Mouse (Mus musculus): Measurements from ENCODE around the gene Cckbr.
"Not testable (repeated sequence)": the region's sequence is repeated elsewhere in the genome, so short reads cannot be mapped to it uniquely, and the experiment has no call there.

Cckbr gene

DNA sequence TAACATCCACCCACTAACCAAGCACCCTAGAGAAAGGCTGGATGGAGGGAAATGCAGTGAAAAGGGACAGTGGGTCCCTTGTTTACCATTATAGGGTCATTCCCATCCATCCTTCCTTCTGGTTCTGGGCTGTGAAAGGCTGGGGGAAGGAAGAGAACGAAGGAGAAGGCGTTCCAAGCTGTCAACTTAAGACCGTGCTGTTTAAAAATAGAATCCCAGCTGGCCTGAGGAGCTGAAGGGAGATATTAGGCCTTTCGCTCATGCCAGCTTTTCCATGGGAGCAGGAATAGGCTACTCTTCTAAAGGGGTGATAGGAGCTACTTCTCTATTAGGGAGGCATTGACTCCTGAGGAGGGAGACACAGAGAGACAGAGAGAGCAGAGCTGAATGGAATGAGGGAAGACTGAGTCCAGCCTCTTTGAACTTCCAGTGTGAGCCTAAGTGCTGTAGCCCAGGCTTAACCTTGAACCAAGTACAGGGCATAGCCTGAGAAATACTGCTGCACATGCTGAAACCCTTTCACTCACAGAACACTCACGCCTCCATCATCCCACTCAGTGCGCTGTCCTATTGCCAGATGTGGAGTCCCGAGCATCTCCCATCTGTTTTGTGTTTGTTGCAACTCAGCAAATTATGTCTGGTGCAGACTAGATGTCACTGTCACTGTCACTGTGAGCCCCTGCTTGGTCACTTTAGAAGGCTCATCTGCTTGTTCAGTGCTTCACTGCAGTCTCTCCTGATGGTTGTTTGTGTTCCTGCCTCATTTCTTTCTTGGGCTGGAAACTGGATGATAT, 12.6 kb downstream of the Cckbr start:
- DNase-seq (ENCODE audit: inconsistent age in 2 of 2, low spot score in 1 of 2), result no peak

DNA sequence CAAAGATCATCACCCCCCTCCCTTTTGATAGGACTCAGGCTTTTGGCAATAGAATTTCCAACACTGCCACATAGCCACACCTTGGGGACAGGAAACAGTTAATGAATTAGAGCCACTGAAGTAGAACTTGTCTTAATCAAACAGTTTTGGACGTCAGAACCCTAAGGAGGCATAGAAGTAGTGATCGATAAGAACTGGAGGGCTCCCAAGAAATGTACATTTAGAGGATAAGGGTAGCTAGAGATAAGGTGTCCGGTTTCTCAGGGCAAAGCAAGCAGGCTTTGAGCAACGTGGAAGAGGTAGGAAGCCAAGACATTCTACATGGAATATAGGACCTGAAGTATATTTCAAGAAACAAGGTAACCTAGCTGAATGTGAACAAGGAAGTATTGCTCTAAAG, 15.9 kb downstream of the Cckbr start:
- no peak for DNase-seq (ENCODE audit: inconsistent age in 2 of 2, low spot score in 1 of 2)

DNA sequence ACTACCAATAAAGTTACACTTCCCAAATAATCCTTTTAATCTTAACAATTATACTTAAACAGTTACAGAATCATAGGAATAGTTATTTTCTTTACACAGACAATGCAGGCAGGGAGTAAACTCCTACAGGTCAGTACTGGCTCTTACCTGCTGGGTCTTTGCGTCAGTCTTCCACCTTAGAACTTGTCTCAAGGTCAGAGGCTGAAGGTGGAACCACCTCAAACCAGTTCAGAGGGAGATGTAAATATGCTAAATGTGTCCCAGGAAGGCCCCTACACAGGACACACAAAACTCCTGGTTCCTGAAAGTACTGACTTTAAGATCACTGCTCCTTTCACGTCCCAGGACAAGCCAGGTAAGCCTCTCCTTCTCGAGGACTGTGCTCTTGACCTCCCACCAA, 19.5 kb downstream of the Cckbr start:
- no peak for DNase-seq (ENCODE audit: inconsistent age in 2 of 2, low spot score in 1 of 2)

DNA sequence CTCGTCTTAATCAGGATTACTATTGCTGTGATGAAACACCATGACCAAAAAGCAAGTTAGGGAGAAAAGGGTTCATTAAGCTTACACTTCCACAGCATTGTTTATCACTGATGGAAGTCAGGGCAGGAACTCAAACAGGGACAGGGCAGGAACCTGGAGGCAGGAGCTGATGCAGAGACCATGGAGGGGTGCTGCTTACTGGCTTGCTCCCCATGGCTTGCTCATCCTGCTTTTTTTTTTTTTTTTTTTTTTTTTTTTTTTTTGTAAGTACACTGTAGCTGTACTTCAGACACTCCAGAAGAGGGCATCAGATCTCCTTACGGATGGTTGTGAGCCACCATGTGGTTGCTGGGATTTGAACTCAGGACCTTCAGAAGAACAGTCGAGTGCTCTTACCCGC, 27.8 kb downstream of the Cckbr start:
- not testable (repeated sequence) for DNase-seq (ENCODE audit: inconsistent age in 2 of 2, low spot score in 1 of 2)

DNA sequence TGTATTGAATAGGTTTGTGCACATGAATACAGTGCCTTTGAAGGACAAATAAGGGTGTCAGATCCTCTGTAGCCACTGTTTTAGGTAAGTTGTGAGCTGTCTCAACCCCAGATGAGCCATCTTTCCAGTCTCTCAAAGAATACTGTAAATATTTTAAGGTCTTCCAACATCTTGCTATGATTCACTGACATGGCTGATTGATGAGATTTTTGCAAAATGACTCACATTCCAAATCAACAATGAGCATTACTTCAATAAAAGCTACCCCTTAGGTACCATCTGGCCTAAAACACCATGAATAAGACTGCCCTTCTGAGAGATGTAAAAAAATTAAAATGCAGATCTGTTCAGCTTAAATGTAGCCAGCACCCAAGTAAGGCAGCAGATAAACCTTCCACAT, 33.0 kb downstream of the Cckbr start:
- DNase-seq (ENCODE audit: inconsistent age in 2 of 2, low spot score in 1 of 2), result peak in 1 of 2 experiments; percentile 52

DNA sequence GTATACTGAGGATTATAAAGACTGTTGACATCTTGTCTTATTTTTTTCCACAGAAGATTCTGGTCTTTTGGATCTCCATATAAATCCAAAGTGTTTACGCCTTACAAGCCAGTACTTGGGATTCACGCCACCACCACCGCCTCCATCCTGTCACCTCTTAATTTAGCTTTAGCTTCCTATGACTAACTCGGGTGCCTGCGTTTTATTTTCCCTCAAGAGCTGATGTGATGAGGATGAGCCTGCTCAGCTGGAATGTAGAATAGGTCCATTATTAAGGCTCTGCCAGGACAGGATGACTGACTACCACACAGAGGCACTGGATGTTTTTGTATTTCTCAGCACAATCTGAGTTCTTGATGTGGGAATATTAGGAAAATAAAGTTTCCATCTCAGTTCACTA, 40.0 kb downstream of the Cckbr start:
- DNase-seq (ENCODE audit: inconsistent age in 2 of 2, low spot score in 1 of 2), result not testable (repeated sequence)

DNA sequence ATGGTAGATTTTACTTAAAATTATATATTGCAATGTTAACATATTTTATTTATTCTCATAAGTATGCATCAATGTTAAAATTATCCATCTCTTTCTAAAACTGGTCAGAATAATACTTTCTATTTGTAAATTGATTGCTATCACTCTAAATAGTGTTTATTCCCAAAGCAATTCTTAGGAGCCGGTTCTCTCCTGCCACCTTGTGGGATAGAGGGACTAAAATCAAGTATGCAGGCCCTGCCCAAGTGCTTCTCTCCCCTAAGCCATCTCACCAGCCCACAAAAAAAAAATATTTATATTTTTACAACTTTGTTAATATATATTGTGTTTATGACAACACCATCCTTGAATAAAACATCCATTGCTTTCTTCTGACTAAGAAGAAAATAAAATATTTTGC, 47.1 kb downstream of the Cckbr start:
- DNase-seq (ENCODE audit: inconsistent age in 2 of 2, low spot score in 1 of 2), result peak in 1 of 2 experiments; percentile 18

DNA sequence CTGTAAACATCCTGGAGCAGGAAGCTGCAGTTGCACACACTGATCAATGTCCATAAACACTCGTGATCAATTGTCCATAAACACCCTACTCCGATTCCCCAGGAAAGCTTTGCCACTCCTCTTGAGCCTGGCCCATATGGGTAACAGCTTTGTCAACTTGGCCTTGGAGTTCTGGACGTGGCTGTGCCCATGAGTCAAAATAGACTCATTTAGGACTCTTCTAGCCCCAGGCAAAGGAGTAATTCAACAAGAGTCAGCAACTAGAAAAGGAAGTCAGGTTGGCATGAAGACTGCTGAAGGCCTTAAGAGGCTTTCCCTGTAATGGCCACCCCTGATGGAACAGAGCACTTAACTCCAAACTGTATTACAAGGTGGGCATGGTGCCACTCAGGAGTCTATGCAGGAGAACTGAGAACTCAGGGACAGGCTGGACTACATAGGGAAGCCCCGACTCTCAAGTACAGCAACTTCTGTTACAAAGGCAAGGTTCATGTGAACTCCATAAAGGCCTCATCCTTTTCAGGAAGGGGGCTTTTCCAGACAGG, 49.3 kb downstream of the Cckbr start:
- DNase-seq (ENCODE audit: inconsistent age in 2 of 2, low spot score in 1 of 2), result peak in 1 of 2 experiments; percentile 75

DNA sequence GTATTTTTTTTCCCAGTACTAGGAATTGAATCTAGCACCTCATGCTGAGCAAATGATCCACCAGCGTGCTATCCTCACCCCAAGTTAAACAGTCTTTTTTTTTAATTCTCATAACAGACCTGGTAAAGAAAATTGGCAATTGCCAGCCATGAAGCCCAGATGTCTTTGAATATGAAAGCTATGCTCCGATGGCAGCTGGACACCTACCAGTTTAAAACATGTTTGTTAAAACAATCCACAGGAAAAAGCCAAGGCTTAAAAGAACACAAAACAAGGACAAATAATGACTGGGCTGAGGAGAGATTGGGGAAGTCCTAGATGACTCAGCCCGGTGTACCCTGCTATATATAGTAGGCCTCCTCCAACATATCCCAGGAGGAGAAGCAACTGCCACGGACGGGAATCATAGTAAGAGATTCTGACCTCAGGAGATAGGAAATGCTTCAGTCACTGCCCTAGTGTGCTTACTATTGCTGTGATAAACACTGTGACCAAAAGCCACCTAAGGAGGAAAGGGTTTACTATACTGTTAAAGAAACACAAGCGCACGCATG, 49.9 kb downstream of the Cckbr start:
- DNase-seq (ENCODE audit: inconsistent age in 2 of 2, low spot score in 1 of 2), result peak in 1 of 2 experiments; percentile 79

DNA sequence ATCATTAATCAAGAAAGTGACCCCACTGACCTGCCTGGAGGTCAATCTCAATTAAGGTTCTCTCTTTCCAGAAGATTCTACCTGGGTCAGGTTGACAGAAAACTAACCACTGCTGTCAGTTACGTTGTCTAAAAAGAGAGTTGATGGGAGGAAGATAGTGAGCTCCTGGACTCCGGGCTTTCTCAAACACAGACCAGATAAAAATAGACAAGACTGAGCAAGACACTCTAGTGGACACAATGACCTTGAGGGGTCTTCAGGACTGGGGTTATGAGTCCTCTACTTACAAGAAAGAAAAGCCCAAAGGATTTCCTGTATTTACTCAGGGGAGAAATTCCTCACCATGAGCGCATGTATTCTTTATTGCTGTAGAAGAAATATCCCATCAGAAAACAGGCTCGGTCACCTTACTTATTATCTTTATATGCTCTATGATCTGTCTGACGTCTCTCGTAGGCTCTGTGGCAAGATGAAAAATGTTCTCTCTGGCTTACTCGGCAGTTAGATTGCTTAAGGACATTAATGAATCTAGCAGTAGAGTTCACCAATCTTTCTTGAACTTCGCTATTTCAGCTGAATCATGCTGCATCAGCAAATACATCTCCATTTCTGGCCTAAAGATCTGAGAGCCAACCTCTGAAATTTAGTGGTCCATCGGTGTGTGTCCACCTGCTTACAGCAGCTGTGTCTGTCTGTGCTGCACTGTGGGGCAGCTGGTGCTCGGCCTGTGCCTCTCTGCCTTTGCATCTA, 51.3 kb downstream of the Cckbr start:
- DNase-seq (ENCODE audit: inconsistent age in 2 of 2, low spot score in 1 of 2), result peak in 1 of 2 experiments; percentile 64

DNA sequence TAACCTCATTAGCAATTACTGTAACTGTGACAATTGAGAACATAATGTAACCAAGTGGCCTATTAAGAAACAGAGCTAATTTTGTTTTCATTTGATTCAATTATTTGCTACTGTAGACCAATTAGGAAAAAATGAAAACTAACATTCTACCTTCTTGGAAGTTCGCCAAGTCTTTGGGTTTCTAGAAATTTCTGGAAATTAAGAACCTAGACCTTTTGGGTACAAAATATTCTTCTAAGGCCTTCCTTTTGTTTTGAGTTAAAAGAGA, 51.8 kb downstream of the Cckbr start:
- no peak for DNase-seq (ENCODE audit: inconsistent age in 2 of 2, low spot score in 1 of 2)

DNA sequence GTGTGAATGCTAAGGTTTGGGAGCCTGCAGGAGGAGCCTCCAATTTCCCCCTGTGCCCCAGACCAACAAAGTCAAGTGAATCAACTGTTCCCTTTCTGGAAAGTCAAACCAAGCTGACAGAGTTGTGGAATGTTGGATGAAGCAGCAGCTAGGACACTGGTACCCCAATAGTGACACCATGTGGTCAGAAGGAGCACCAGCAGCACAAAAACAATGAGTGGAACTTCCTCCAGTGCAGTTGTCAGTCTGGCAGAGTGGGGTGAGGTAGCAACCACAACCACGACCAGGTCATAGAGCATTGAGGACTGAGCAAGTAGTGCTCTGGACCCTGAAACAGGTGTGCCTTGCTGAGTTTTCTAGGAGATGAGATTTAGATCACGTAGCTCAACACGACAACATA, 52.3 kb downstream of the Cckbr start:
- peak in 1 of 2 experiments; percentile 88 for DNase-seq (ENCODE audit: inconsistent age in 2 of 2, low spot score in 1 of 2)

DNA sequence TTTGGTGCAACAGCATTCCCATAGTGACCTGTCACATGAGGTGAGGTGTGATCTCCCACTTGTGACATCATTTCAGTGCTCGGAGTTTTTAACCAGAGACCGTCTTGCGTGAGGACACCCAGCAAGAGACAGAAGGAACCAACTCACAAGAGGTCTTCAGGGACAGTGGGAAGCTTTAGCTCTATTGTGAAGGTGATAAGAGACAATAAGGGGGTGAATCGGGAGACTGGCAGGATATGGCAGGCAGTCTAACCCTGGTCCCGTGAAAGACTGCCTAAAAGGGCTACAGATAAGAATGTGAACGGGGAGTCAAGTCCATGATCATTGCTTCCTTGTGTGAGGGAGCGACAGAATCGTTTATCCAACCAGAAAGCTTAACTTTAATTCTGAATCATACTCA, 52.8 kb downstream of the Cckbr start:
- no peak for DNase-seq (ENCODE audit: inconsistent age in 2 of 2, low spot score in 1 of 2)

DNA sequence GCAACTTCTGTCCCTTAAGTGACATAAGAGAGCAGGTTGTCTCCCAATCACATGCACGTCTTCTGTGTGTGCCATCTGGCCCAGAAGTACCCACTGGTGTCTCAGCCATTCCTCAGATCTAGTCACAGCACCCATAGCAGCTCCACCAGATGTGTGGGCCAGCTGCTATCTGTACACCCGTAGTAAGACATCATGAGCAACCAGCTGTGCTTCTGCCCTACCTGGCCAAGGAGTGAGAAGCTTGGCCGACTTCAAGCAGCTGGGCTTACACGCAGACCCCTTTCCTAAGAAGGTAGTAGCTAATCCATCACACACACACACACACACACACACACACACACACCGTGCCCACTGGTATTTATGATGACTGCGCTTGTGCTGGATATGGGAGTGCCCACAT, 53.7 kb downstream of the Cckbr start:
- DNase-seq (ENCODE audit: inconsistent age in 2 of 2, low spot score in 1 of 2), result no peak

DNA sequence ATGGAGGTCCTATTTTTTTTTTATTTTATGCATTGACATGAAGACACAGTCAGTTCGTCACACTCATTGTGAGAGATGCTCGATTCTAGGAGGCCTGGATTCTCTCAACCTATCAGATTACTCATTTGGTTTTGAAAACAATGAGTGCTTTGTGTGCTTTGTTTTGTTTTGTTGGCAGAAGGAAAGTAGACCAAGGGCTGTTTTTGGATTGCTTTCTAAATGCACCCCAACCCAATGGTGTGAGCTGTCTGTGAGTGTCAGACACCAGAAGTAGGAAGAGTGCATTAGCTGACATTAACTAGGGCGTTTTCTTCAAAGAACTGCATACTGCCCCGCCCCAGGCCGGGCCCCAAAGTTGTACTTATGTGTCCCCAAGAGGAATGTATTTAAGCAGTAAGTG, 54.5 kb downstream of the Cckbr start:
- no peak for DNase-seq (ENCODE audit: inconsistent age in 2 of 2, low spot score in 1 of 2)

DNA sequence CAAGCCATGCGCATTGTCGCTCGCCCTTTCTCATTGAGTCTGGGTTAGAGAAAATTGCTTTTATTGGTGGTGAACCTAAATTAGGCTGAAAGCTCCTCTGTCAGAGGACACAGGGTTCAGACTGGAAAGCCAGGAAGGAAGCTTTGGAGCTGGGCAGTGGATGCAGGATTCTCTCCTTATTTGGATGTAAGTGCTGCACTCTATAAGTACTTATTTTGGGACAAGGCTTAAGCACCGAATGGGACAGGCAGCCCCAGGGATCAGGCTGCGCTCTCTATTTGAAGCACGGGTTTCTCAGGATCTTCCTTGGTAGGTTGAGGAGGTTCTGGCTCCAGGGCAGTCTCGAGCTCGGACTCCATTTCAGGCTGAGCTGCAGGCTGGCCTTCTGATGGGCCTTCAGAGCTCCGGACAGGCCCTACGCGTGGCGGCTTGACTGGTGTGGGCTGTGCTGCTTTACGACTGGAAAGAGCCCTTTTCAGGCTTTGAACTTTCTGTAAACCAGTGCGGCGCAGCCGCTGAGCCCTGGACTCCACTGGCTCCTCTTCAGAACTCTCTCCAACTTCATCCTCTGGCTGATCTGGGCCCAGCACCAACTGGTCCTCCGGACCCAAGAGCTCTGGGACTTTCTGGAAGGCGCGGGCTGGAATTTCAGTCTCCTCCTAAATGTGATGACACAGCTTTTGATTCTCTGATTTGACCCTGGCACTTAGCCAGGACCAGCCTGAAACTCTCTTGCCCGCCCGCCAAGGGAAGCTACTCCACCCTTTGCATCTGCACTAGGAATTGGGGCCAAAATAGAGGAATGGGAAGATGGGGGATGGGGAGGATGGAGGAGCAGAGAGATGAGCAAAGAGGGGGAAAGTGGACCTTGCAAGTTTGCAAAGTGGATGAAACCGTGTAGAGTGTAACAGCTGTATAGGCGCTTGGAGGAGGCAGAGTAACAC, 55.3 kb downstream of the Cckbr start:
- DNase-seq (ENCODE audit: inconsistent age in 2 of 2, low spot score in 1 of 2), result peak; percentile 72 to 92

DNA sequence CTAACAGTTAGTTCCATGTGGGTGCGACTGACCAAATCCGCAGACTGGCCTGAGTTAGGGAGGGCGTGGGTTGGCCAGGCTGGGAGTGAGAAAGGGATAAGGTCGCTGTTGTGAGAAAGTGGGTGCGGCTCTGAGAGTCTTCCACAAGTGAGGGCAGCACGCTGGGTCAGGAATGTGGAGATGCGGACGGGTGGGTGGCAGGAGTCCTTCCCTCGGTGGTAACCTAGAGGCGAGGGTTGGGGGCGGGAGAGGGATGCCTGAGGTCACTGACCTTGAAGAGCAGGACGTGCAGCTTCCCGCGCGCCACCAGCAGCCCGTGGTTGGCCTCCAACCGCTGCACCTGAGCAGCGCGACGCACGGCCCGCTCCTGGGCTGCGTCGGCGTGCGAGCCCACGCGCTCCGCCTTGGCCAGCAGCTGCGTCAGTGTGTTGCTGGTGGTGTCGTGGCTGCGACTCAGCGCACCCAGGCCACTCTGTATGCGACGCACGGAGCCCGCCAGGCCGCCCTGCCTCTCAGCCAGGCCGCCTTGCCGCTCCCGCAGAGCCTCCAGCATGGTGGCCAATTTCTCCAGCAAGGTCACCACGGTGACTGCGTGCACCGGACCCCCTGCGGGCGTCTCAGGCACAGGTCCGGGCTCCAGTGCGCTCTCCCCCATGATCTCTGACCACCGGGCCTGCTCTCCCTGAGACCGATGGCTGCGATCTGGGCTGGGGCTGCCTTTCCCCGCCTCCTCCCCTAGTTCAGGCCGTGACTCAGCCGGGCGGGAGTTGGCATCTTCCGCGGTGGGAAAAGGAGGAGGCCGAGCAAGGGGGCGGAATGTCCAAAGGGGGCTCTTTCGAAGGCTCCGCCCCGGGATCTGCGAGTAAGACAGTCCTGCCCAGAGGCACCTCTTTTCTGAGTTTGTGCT, 56.2 kb downstream of the Cckbr start, which contains the start of gene Cavin3:
Gene Cavin3, minus strand, starts transcription at position 796 of the 907 bp plus-strand sequence.
- DNase-seq (ENCODE audit: inconsistent age in 2 of 2, low spot score in 1 of 2), result peak; percentile 88 to 95

DNA sequence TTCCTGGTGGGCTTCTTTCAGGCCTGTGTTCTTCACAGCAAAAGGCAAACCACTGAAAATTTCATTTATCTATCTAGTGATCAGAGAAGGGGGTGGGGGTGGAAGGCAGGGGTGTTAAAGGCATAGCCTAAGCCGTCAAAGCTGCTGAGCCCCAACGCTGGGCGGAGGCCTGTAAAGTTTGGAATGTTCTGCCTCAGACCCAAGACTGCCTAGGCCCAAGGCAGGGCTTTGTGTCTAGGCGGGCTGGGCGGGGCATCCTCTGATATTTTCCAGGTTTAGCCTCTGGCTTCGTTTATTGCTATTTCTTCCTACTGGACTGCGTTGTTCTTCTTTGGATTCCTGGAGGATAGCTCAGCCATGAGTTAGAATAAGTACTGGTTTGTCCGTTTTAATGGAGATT, 56.9 kb downstream of the Cckbr start:
- no peak for DNase-seq (ENCODE audit: inconsistent age in 2 of 2, low spot score in 1 of 2)

DNA sequence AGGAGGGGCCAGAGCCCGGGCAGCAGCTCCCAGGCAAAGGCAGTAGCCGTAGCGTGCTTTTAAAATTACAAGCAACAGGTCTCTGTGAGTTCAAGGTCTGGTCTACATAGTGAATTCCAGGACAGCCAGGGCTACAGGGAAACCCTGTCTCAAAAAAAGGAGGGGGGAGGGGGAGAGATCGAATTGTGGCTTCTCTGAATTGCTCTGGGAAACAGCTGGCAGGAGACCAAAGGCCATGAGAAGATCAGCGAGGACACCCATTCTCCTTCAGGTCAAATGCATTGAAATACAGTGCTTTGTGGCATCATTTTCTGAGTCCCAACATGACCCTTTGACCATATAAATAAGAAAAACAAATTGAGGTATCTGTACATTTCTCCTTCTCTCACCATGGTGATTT, 59.5 kb downstream of the Cckbr start:
- peak; percentile 55 to 91 for DNase-seq (ENCODE audit: inconsistent age in 2 of 2, low spot score in 1 of 2)

All from adrenal gland, adult (tissue).